Mouse (Mus musculus): ENCODE measurements at regions not wholly inside any gene's neighbourhood (a gene's known extent, or its start where the extent isn't known, plus 50 kb on each side); places are given as distances from the start of the nearest gene placed in this dataset.

- ChIA-PET POLR2A (no interaction called here), CTCF (interaction anchor here (1.8 kb wide), 1 partner anchor 8 kb away, joined by 7 read pairs; no protein-coding TSS in a partner anchor)
- no peak for TF ChIP-seq CTCF (IDR thresholded peaks at IDR 0.05)
- in situ Hi-C loops (cut with MboI; ENCODE audit: low pct_unique_long_range_greater_than_20kb) = no loop called here
- ATAC-seq = no peak
- no peak for DNase-seq (ENCODE audit: low read depth, low spot score)
- peaks cover 8% of the 10 kb centered on the region for H3K27me3 ChIP-seq
These were observed 343.6 kb downstream of the Rpl36a-ps1 start for GRCm38 (mm10) chr14:98650520-98650919.

- CTCF ChIA-PET = no interaction called here
- DNase-seq (ENCODE audit: low read depth, low spot score) (no peak), ATAC-seq (no peak)
- H3K27me3 ChIP-seq = peaks cover 8% of the 10 kb centered on the region
- in situ Hi-C loops (cut with MboI; ENCODE audit: low pct_unique_long_range_greater_than_20kb) = no loop called here
- POLR2A ChIA-PET = no interaction called here
- no peak for TF ChIP-seq CTCF (IDR thresholded peaks at IDR 0.05)
These were observed 346.5 kb downstream of the Rpl36a-ps1 start for GRCm38 (mm10) chr14:98647614-98648013.

GRCm38 (mm10) chr14:98643756-98644155 lies 350.4 kb downstream of the Rpl36a-ps1 start:
- ChIA-PET CTCF (no interaction called here), POLR2A (no interaction called here)
- in situ Hi-C loops (cut with MboI; ENCODE audit: low pct_unique_long_range_greater_than_20kb) = no loop called here
- TF ChIP-seq CTCF (IDR thresholded peaks at IDR 0.05) = no peak
- H3K27me3 ChIP-seq = no peaks in the 10 kb centered on the region
- DNase-seq (ENCODE audit: low read depth, low spot score) (no peak), ATAC-seq (no peak)

- no peak for TF ChIP-seq CTCF (IDR thresholded peaks at IDR 0.05)
- no peaks in the 10 kb centered on the region for H3K27me3 ChIP-seq
- POLR2A ChIA-PET = no interaction called here
- CTCF ChIA-PET = interaction anchor here (0.9 to 2.4 kb wide), 2 partner anchors 8 to 13 kb away, joined by 4 to 7 read pairs; no protein-coding TSS in a partner anchor
- DNase-seq (ENCODE audit: low read depth, low spot score) (no peak), ATAC-seq (no peak)
- in situ Hi-C loops (cut with MboI; ENCODE audit: low pct_unique_long_range_greater_than_20kb) = no loop called here
These were observed 351.3 kb downstream of the Rpl36a-ps1 start for GRCm38 (mm10) chr14:98642661-98643331.

- ChIA-PET POLR2A (no interaction called here), CTCF (interaction anchor here (1.8 kb wide), 1 partner anchor 14 kb away, joined by 4 read pairs; no protein-coding TSS in a partner anchor)
- in situ Hi-C loops (cut with MboI; ENCODE audit: low pct_unique_long_range_greater_than_20kb) = no loop called here
- ATAC-seq = no peak
- no peak for DNase-seq (ENCODE audit: low read depth, low spot score)
- peak; percentile 21 for TF ChIP-seq CTCF (IDR thresholded peaks at IDR 0.05)
- H3K27me3 ChIP-seq = peaks cover 4% of the 10 kb centered on the region
These were observed 365.1 kb downstream of the Rpl36a-ps1 start for GRCm38 (mm10) chr14:98629026-98629425.

- peaks cover 2% of the 10 kb centered on the region for H3K27me3 ChIP-seq
- ChIA-PET POLR2A (no interaction called here), CTCF (no interaction called here)
- ATAC-seq (peak; percentile 99), DNase-seq (ENCODE audit: low read depth, low spot score) (peak; percentile 27)
- TF ChIP-seq CTCF (IDR thresholded peaks at IDR 0.05) = no peak
- in situ Hi-C loops (cut with MboI; ENCODE audit: low pct_unique_long_range_greater_than_20kb) = no loop called here
These were observed 367.6 kb downstream of the Rpl36a-ps1 start for GRCm38 (mm10) chr14:98626476-98626875.

GRCm38 (mm10) chr14:98625867-98626266 lies 368.3 kb downstream of the Rpl36a-ps1 start:
- ATAC-seq (no peak), DNase-seq (ENCODE audit: low read depth, low spot score) (no peak)
- no peaks in the 10 kb centered on the region for H3K27me3 ChIP-seq
- in situ Hi-C loops (cut with MboI; ENCODE audit: low pct_unique_long_range_greater_than_20kb) = no loop called here
- TF ChIP-seq CTCF (IDR thresholded peaks at IDR 0.05) = no peak
- CTCF ChIA-PET = no interaction called here
- POLR2A ChIA-PET = no interaction called here

GRCm38 (mm10) chr14:98605772-98606171 lies 388.3 kb downstream of the Rpl36a-ps1 start:
- TF ChIP-seq CTCF (IDR thresholded peaks at IDR 0.05) = no peak
- ChIA-PET POLR2A (no interaction called here), CTCF (no interaction called here)
- DNase-seq (ENCODE audit: low read depth, low spot score) = no peak
- no peak for ATAC-seq
- in situ Hi-C loops (cut with MboI; ENCODE audit: low pct_unique_long_range_greater_than_20kb) = no loop called here
- H3K27me3 ChIP-seq = peaks cover 16% of the 10 kb centered on the region

- POLR2A ChIA-PET = no interaction called here
- DNase-seq (ENCODE audit: low read depth, low spot score) = no peak
- ATAC-seq = no peak
- CTCF ChIA-PET = no interaction called here
- in situ Hi-C loops (cut with MboI; ENCODE audit: low pct_unique_long_range_greater_than_20kb) = no loop called here
- peaks cover 6% of the 10 kb centered on the region for H3K27me3 ChIP-seq
- TF ChIP-seq CTCF (IDR thresholded peaks at IDR 0.05) = no peak
These were observed 397.9 kb downstream of the Rpl36a-ps1 start for GRCm38 (mm10) chr14:98596252-98596651.

GRCm38 (mm10) chr14:98589846-98590245 lies 404.3 kb downstream of the Rpl36a-ps1 start:
- peak; percentile 39 for TF ChIP-seq CTCF (IDR thresholded peaks at IDR 0.05)
- ChIA-PET CTCF (interaction anchor here (1.2 kb wide), 1 partner anchor 31 kb away, joined by 3 read pairs; no protein-coding TSS in a partner anchor), POLR2A (interaction anchor here (0.6 kb wide), 1 partner anchor 32 kb away, joined by 3 read pairs; no protein-coding TSS in a partner anchor)
- DNase-seq (ENCODE audit: low read depth, low spot score) (peak; percentile 7), ATAC-seq (peak; percentile 78)
- in situ Hi-C loops (cut with MboI; ENCODE audit: low pct_unique_long_range_greater_than_20kb) = no loop called here
- peaks cover 6% of the 10 kb centered on the region for H3K27me3 ChIP-seq

GRCm38 (mm10) chr14:98571644-98572043 lies 402.1 kb upstream of the Dach1 start:
- in situ Hi-C loops (cut with MboI; ENCODE audit: low pct_unique_long_range_greater_than_20kb) = no loop called here
- ChIA-PET CTCF (no interaction called here), POLR2A (no interaction called here)
- DNase-seq (ENCODE audit: low read depth, low spot score) (no peak), ATAC-seq (no peak)
- TF ChIP-seq CTCF (IDR thresholded peaks at IDR 0.05) = no peak
- H3K27me3 ChIP-seq = peaks cover 5% of the 10 kb centered on the region

- ChIA-PET POLR2A (no interaction called here), CTCF (no interaction called here)
- TF ChIP-seq CTCF (IDR thresholded peaks at IDR 0.05) = no peak
- in situ Hi-C loops (cut with MboI; ENCODE audit: low pct_unique_long_range_greater_than_20kb) = no loop called here
- ATAC-seq (no peak), DNase-seq (ENCODE audit: low read depth, low spot score) (no peak)
- H3K27me3 ChIP-seq = peaks cover 6% of the 10 kb centered on the region
These were observed 392.4 kb upstream of the Dach1 start for GRCm38 (mm10) chr14:98562002-98562401.
